Mouse (Mus musculus) lung, postnatal 0 days (tissue): Measurements from ENCODE around the gene Gm9903.

Experiments
- CTCF ChIP-seq: IDR thresholded peaks from 2 replicates; pipeline ENCODE4 v1.5.1; 2016; ENCODE audit warnings: antibody characterized with exemption, mild to moderate bottlenecking
- EP300 ChIP-seq: IDR thresholded peaks from 2 replicates; pipeline ENCODE4 v1.6.1; 2016; ENCODE audit warnings: antibody characterized with exemption, mild to moderate bottlenecking, control low read depth

DNA sequence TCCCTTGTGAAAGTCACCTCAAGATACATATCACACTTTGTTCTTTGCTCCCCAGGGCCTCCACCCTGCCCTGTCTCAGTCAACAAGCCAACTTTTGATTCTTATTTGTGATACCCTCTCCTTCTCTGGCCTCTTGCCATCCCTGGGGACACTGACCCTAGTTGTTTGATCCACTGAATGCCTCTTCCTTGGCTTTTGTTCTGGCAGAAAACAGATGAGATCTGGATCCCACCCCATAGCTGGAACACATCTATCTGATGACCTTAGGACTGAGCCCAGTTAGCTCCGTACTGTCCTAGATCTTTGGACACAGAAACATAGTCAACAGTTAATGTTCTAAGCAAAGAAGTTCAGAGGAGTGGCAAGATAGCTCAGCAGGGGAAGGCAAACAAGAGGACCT is 49.4 kb upstream of the Gm9903 start:
- TF ChIP-seq EP300 (no peak), CTCF (no peak)
